Mouse (Mus musculus): ENCODE data around the gene Vmn1r138. TPM values are rescaled to one million over a fixed set of nuclear protein-coding genes. Genes with fewer than 3 reads are reported as not detected.
"Not testable (repeated sequence)": the region's sequence is repeated elsewhere in the genome, so short reads cannot be mapped to it uniquely, and the experiment has no call there.

Vmn1r138 gene
- total RNA-seq (2021), result not detected

GRCm38 (mm10) chr7:22028797-22029196 is at the start of gene Vmn1r138:
Gene Vmn1r138, minus strand, starts transcription at chr7:22028897.
- DNase-seq (ENCODE audit: low spot score in 2 of 2); intact Hi-C loops (cut with DNase I): not testable (repeated sequence)

DNA sequence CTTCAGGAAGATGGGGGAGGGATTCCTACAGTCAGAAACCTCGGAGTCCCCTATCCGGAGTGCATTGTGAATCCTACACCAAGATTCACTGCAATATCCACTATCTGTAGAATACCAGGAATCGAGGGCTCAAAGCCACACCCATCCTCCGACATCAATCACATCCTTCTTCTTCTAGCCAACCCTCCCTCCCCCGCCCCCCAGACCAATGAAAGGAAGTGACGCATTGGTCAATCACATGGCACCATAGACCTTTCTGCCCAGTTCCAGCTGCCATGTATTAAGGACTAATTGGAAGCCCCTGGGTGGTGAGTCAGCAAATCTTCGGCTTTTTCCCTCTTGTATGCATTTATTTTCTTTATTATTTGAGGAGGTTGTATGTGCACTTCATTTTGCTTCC is 40.1 kb upstream of the Vmn1r138 start, which contains the start of gene Vmn1r139:
Gene Vmn1r139 (plus strand): TSS at position 301 of the 400 bp plus-strand sequence.
- intact Hi-C loops (cut with DNase I); DNase-seq (ENCODE audit: low spot score in 2 of 2): not testable (repeated sequence)

DNA sequence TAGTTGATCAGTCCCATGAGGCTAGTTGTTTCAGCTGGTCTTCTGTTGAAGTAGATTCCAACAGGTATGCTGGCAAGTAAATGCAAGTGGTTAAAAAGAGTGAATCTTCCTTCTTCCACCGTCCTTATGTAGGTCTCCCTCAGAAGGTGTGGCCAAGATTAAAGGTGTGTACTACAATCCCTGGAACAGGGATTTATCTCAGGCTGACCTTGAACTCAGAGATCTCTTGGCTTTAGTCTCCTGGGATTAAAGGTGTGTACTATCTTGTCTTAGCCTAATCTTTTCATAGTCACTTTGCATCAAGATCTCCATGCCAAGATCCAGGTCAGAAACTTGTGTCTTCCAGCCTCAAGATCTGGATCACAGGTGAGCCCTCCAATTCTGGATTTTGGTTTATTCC is 27.5 kb upstream of the Vmn1r138 start, which contains the start of gene Gm6176:
Gene Gm6176 (minus strand): TSS at position 101 of the 400 bp plus-strand sequence.
- intact Hi-C loops (cut with DNase I); DNase-seq (ENCODE audit: low spot score in 2 of 2): not testable (repeated sequence)

DNA sequence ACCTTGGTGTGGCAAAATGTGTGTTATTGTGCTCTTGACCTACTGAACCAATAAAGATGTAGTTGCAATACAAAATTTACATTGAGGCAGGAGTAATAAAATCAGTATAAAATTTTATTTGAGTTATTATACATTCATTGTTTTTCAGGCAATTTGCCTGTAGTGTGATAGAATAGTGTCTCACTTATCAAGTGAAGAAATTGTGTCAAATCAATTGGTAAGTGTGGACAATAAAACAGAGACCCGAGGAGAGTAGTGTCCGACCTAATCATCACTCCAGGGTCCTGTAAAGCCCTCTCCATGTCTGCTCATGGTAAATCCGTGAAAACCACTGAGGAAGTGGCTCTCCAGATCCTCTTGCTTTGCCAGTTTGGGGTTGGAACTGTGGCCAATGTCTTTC is 34.4 kb downstream of the Vmn1r138 start, which contains the start of gene Vmn1r137:
Gene Vmn1r137 (plus strand): TSS at position 301 of the 400 bp plus-strand sequence.
- DNase-seq (ENCODE audit: low spot score in 2 of 2); intact Hi-C loops (cut with DNase I): not testable (repeated sequence)

Other genes starting within 250 kb of the Vmn1r138 start
- gene Gm4177, start 232.2 kb downstream of the Vmn1r138 start, total RNA-seq (2021), result not detected
- gene Vmn1r135, start 196.5 kb downstream of the Vmn1r138 start, total RNA-seq (2021), result not detected
- gene Gm5725, start 184.6 kb downstream of the Vmn1r138 start, total RNA-seq (2021), result not detected
- gene Gm5891, start 107.6 kb downstream of the Vmn1r138 start, total RNA-seq (2021), result not detected
- not detected for gene Vmn1r137, start 34.3 kb downstream of the Vmn1r138 start, total RNA-seq (2021)
- not detected for gene Gm6176, start 27.4 kb upstream of the Vmn1r138 start, total RNA-seq (2021)
- not detected for gene Vmn1r139, start 40.2 kb upstream of the Vmn1r138 start, total RNA-seq (2021)
- not detected for gene Gm16451, start 89.3 kb upstream of the Vmn1r138 start, total RNA-seq (2021)
- gene Gm10666, start 105.8 kb upstream of the Vmn1r138 start, total RNA-seq (2021), result not detected
- not detected for gene Vmn1r142, start 135.1 kb upstream of the Vmn1r138 start, total RNA-seq (2021)
- not detected for gene Vmn1r143, start 160.5 kb upstream of the Vmn1r138 start, total RNA-seq (2021)
- gene Gm8653, start 172.4 kb upstream of the Vmn1r138 start, total RNA-seq (2021), result not detected
- not detected for gene Gm8453, start 200.6 kb upstream of the Vmn1r138 start, total RNA-seq (2021)

All from left cerebral cortex, postnatal 36 days (tissue).